Mouse (Mus musculus) hindbrain, embryonic 13.5 days (tissue): ENCODE data around the gene Smtn. TPM values are rescaled to one million over a fixed set of nuclear protein-coding genes. Genes with fewer than 3 reads are reported as not detected.

Experiments
- ATAC-seq: fragments of 200-750 bp; cut with Nextera tagmentation; 2 replicates; pipeline ENCODE4 v1.8.0; 2017; ENCODE audit warnings: moderate TSS enrichment; ENCODE audit not compliant: low FRiP score
- H3K27ac ChIP-seq: fragments of 300-500 bp; sonication (generic); 2 replicates; pipeline ENCODE4 v1.5.1; 2015; ENCODE audit warnings: inconsistent platforms, mild to moderate bottlenecking, moderate library complexity
- H3K27me3 ChIP-seq: fragments of 300-500 bp; sonication (generic); 2 replicates; pipeline ENCODE4 v1.6.1; 2015; ENCODE audit warnings: mild to moderate bottlenecking, inconsistent platforms
- H3K36me3 ChIP-seq: fragments of 300-500 bp; sonication (generic); 2 replicates; pipeline ENCODE4 v1.6.1; 2015; ENCODE audit warnings: mild to moderate bottlenecking, inconsistent platforms
- H3K4me1 ChIP-seq: fragments of 300-500 bp; sonication (generic); replicated peaks from 2 replicates; pipeline ENCODE4 v1.6.1; 2015; ENCODE audit warnings: inconsistent platforms
- H3K4me2 ChIP-seq: fragments of 300-500 bp; sonication (generic); 2 replicates; pipeline ENCODE4 v1.6.1; 2015; ENCODE audit warnings: inconsistent platforms, mild to moderate bottlenecking, moderate library complexity
- H3K4me3 ChIP-seq: fragments of 300-500 bp; sonication (generic); 2 replicates; pipeline ENCODE4 v1.5.1; 2015; ENCODE audit warnings: mild to moderate bottlenecking, inconsistent platforms
- H3K9ac ChIP-seq: fragments of 300-500 bp; sonication (generic); 2 replicates; pipeline ENCODE4 v1.6.1; 2015; ENCODE audit warnings: mild to moderate bottlenecking, inconsistent platforms
- H3K9me3 ChIP-seq: fragments of 300-500 bp; sonication (generic); 2 replicates; pipeline ENCODE4 v1.6.1; 2016; ENCODE audit warnings: inconsistent platforms
- WGBS: fragments of 180-500 bp; shearing (Covaris S2); methylation state at CpG from one replicate; pipeline ENCODE4 v1.1.7; 2015; 5-methylcytosine and 5-hydroxymethylcytosine counted together
- polyA plus RNA-seq: library from polyadenylated mRNA; unstranded; fragments of >200 nt; fragmentation: Nextera tagmentation; extraction: Ambion mirVana; gene quantifications from 2 replicates; pipeline ENCODE4 v1.2.1, GENCODE M21; 2015

The Smtn gene
- polyA plus RNA-seq, result 16.7 and 17.7 TPM in 2 replicates

DNA sequence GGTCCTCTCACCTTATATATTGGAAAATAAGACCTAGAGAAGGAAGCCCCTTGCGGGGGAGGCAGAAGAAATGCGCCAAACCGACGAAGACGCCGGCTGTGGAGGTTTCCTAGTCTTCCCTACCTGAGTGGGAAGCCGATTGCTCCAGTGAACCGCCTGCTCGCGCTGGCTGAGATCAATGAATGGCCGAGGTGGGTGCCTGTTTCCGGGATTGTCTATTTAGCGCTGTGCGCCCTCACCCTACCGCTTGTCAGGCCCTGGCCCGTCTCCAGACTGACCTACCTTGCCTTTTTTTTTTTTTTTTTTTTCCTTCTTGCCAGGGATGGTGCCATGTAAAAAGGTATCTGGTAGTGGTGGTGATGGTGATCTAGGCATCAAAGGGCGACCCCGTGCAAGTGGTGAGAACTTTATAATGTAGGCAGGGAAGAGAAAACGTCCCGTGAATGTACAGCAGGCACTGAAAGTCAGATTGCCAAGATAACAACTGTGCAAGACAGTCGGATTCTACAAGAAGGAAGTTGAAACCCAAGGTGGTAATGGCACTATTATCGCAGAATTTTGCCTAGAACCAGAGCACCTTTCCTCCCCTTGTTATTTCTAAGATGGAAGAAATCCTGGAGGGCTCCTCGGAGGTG lies at the start of gene Smtn:
Smtn (minus strand) TSS at position 162 of the 635 bp plus-strand sequence.
- H3K4me3 ChIP-seq, result peak within 1 kb of the TSS; percentile 49
- ATAC-seq, result no peak
- H3K9ac ChIP-seq, result peak within 1 kb of the TSS; percentile 74
- peak within 1 kb of the TSS; percentile 65 for H3K4me2 ChIP-seq
- 0 out of 2 replicates have a peak, but pooled peaks cover 6% of the 10 kb centered on the region for H3K27me3 ChIP-seq
- H3K27ac ChIP-seq, result no peak within 1 kb of the TSS
- H3K9me3 ChIP-seq, result no peaks in the 10 kb centered on the region
- peaks cover 21% of the 10 kb centered on the region for H3K4me1 ChIP-seq
- WGBS, result 95% methylated on average over 23 of the region's 23 CpGs
- H3K36me3 ChIP-seq, result no peaks in the 10 kb centered on the region

DNA sequence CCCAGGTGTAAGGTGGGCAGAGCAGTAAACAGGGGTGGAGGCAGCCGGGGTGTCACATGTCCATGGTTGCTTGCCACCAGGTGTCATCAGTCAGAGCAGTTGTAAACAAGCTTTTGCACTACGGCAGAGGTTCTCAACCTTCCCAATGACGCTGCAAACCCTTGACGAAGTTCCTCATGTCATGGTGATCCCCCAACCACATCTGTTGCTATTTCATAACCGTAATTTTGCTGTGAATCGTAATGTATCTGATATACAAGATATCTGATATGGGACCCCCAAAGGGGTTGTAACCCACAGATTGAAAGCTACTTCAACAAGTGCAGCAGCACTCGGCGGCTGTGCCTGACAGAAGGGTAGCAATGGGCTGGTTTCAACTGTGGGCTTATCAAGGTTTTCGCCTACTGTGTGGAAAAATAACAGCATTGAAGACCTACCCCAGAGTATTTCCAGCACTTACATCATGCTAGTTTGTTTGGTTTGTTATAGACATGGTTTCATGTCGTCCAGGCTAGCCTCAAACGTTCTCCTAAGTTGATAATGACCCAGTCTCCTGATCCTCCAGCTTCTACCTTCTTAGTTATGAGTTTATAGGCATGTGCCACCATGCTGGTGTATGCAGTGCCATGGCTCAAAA lies 47.7 kb upstream of the Smtn start:
- no peak overlapping the region for H3K9ac ChIP-seq
- 83% methylated on average over 11 of the region's 11 CpGs for WGBS
- no peak for ATAC-seq

DNA sequence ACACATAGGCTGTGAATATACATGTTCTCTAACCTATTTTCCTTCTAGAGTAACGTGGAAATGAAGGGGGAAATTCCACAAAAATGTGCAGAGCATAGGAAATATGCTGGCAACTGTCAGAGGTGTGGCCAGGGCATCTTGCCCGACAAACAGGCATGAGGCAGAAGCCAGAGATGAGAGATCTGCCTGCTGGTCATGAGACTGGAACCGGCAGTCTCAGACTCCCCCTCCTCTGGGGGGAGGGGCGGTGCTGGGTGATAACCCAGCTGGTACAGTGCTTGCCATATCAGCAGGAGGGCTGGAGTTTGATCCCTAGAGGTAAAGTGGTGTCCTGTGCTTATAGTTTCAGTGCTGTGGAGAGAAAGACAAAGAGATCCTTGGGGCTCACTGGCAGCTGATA lies 46.9 kb upstream of the Smtn start:
- no peaks in the 10 kb centered on the region for H3K9me3 ChIP-seq
- no peak overlapping the region for H3K27ac ChIP-seq
- no peaks in the 10 kb centered on the region for H3K27me3 ChIP-seq
- no peak overlapping the region for H3K9ac ChIP-seq
- WGBS, result 41% methylated on average over 4 of the region's 4 CpGs
- no peaks in the 10 kb centered on the region for H3K36me3 ChIP-seq
- H3K4me1 ChIP-seq, result no peaks in the 10 kb centered on the region
- H3K4me3 ChIP-seq, result no peak overlapping the region
- no peak for ATAC-seq
- H3K4me2 ChIP-seq, result no peak overlapping the region

More for the DNA sequence above, 47.7 kb upstream of the Smtn start:
- no peaks in the 10 kb centered on the region for H3K36me3 ChIP-seq
- no peaks in the 10 kb centered on the region for H3K4me1 ChIP-seq
- H3K9me3 ChIP-seq, result no peaks in the 10 kb centered on the region
- H3K4me3 ChIP-seq, result no peak overlapping the region
- H3K27ac ChIP-seq, result no peak overlapping the region
- H3K4me2 ChIP-seq, result no peak overlapping the region
- no peaks in the 10 kb centered on the region for H3K27me3 ChIP-seq

DNA sequence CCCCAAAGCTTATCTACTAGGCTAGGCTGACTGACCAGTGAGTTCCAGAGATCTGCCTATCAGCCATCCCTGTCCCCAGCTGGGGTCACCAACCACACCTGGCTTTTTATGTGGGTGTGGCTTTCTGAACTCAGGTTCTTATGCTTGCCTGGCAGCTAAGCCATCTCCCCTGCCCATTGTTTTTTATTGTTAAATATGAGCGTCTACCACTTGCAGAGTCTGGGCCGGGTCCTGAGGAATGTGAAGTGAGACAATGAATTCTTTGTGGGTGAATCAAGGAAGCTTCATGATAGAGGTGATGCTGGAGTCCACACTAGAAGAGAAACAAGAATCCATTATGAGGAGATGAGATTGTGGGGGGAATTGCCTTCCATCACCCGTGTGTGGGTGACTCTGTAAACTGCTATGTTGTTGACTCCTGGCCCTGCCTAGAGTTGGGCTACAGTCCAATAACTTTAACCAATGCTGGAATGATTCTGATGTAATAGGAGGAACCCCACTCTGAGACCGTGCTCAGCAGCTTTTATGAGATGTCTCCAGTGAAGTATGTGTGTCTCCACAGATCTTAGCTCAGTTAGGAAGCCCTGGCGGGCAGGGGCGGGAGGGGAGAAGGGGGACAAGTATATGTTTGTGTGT lies 45.7 kb upstream of the Smtn start:
- Histone ChIP-seq H3K4me1 (no peaks in the 10 kb centered on the region), H3K27ac (no peak overlapping the region), H3K4me3 (no peak overlapping the region), H3K9me3 (no peaks in the 10 kb centered on the region), H3K9ac (no peak overlapping the region), H3K36me3 (no peaks in the 10 kb centered on the region), H3K4me2 (no peak overlapping the region), H3K27me3 (no peaks in the 10 kb centered on the region)
- ATAC-seq, result no peak
- WGBS, result 83% methylated on average over 6 of the region's 6 CpGs

DNA sequence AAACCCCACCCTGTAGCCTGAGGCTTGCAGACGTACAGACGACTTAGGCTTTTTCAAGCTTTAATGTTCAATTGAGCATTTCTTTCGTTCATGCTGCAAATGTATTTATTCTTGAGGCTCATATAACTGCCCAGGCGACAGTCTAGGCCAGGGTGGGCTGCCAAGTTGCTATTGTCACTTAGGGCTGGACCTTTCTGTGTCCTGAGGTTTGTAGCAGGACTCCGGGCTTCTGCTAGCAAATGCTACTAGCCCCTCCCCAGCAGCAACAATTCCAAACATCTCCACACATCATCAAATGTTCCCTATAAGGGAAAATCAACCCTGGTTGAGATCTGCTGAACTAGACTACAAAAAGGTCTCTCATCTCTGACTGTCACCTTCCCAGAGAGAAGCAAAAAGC lies 42.7 kb upstream of the Smtn start:
- ATAC-seq, result no peak
- Histone ChIP-seq H3K4me3 (no peak overlapping the region), H3K9me3 (no peaks in the 10 kb centered on the region), H3K27ac (no peak overlapping the region), H3K9ac (no peak overlapping the region), H3K27me3 (no peaks in the 10 kb centered on the region), H3K4me2 (no peak overlapping the region), H3K4me1 (no peaks in the 10 kb centered on the region), H3K36me3 (no peaks in the 10 kb centered on the region)
- 82% methylated on average over 5 of the region's 5 CpGs for WGBS

DNA sequence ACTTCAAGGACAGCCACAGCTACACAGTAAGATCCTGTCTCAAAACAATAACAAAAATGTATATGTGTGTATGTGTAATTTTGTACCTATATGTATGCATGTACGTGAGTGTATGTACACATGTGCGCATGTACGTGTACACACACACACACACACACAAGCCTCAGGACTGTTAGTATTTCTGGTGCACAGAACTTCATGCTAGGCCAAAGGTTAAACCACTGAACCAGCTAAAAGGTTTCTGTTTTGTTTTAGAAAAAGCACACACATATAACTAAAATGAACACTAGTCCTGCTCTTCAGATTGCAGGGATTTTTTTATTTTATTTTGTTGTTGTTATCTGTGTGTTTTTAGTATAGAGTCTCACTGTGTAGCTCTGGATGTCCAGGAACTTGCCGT lies 41.5 kb upstream of the Smtn start:
- ATAC-seq, result no peak
- WGBS, result 99% methylated on average over 4 of the region's 4 CpGs
- Histone ChIP-seq H3K27ac (no peak overlapping the region), H3K27me3 (no peaks in the 10 kb centered on the region), H3K9me3 (no peaks in the 10 kb centered on the region), H3K36me3 (no peaks in the 10 kb centered on the region), H3K4me2 (no peak overlapping the region), H3K9ac (no peak overlapping the region), H3K4me1 (no peaks in the 10 kb centered on the region), H3K4me3 (no peak overlapping the region)

DNA sequence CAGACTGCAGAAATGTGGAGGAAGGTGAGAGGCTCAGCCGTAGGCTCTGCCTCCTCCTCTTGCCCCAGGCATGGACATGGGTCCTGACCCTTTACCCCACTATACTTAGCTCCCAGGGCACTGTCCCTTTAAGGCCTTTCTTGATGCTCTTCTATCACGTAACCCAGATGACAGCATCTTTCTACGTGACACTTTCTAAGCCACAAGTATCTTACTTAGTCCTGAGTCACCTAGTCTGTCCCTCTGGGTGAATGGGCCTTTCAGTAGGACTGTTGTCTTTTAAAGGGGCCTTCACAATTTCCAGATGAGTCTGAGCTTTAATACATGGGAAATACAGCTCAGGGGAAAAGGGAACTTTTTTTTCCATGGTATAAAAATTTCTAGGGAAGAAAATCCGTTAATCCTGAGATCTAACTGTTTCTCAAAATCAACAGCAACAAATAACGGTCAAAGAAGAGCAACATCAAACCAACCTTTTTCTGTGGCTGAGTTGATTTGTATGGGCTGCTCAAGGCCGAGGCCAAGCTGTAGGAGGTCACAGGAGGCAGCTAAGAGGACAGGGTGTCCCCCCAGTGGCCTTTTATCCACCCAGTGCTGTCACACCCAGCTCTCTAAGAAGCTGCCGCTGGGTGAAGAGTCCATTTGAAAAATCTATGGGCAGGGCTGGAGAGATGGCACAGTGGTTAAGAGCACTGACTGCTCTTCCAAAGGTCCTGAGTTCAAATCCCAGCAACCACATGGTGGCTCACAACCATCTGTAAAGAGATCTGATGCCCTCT lies 40.1 kb upstream of the Smtn start:
- WGBS, result 71% methylated on average over 7 of the region's 7 CpGs
- Histone ChIP-seq H3K27me3 (no peaks in the 10 kb centered on the region), H3K9me3 (no peaks in the 10 kb centered on the region), H3K4me3 (no peak overlapping the region), H3K9ac (no peak overlapping the region), H3K4me1 (no peaks in the 10 kb centered on the region), H3K27ac (no peak overlapping the region), H3K4me2 (no peak overlapping the region), H3K36me3 (no peaks in the 10 kb centered on the region)
- no peak for ATAC-seq

DNA sequence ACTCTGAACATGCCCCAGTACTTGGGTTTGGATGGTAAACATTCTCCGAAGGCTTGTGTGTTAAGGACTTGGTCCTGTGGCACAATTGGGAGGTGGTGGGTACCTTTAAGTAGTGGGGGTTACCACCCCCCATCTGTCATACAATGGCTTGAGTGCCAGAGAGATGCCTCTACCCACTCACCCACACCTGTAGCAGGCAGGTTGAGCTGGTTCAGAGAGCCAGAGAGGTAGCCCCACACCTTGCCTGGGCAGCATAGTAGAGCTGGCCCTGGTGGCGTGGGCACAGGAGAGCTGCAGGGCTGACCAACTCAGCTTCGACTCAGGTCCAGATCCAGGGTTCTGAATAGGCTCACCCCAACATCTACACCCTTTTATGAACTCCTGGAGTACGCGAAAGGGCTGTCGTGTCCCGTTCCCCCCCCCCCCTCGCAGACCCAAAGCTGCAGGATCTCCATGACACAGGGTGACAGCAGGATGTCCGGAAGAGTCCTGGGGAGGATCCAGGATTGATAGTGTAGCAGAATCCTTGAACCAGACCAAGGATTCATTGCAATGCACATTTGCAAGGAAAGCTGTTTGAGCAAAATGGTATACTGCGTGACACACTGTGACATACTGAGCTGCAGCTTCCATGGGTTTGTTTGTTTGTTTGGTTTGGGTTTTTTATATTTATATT lies 37.8 kb upstream of the Smtn start:
- Histone ChIP-seq H3K9ac (no peak overlapping the region), H3K4me2 (no peak overlapping the region), H3K27me3 (no peaks in the 10 kb centered on the region), H3K4me3 (no peak overlapping the region), H3K9me3 (no peaks in the 10 kb centered on the region), H3K36me3 (no peaks in the 10 kb centered on the region), H3K4me1 (peaks cover 1% of the 10 kb centered on the region), H3K27ac (no peak overlapping the region)
- 80% methylated on average over 10 of the region's 10 CpGs for WGBS
- no peak for ATAC-seq

DNA sequence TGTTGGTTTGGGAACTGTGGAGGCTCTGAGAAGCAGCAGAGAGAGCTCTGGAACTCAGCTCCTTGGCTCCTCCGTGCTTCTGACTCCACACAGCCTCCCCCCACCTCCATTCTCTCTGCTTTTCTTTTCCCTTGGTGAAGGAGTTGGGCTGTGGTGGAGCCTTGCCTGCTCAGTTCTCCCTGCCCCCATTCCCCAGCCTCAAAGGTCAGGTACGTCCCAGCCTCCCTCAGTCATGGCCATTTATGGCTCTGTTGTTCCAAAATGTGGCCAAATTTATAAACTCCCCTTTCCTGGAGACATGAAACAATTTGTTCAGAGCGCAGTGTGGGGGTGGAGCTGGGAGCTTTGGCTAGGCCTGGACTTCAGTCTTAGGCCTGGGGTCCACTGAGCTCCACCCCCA lies 34.8 kb upstream of the Smtn start:
- no peak for ATAC-seq
- no peak overlapping the region for H3K9ac ChIP-seq
- H3K4me2 ChIP-seq, result no peak overlapping the region
- H3K9me3 ChIP-seq, result no peaks in the 10 kb centered on the region
- 53% methylated on average over 3 of the region's 3 CpGs for WGBS
- no peaks in the 10 kb centered on the region for H3K36me3 ChIP-seq
- H3K4me3 ChIP-seq, result no peak overlapping the region
- H3K4me1 ChIP-seq, result peaks cover 5% of the 10 kb centered on the region
- no peaks in the 10 kb centered on the region for H3K27me3 ChIP-seq
- H3K27ac ChIP-seq, result no peak overlapping the region

DNA sequence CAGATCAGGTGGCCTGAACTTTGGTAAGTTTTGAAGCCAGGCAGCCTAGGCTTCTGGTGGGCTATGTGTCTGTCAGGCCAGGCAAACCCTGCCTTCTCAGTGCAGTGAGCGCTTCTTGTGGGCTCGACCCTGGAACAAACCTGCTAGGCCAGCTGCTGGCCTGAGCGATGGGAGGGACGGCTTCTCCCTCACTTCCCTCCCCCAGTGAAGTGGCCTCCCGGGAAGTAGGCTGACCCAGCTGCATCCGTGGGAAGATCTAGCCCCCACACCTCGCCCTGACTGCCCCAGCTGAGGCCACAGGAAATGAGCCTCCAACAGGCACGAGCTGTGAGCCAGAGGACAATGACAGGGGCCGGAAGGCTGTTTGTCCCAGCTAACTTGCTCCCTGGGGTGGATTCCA lies 32.7 kb upstream of the Smtn start:
- WGBS, result 15% methylated on average over 9 of the region's 9 CpGs
- no peak for ATAC-seq

DNA sequence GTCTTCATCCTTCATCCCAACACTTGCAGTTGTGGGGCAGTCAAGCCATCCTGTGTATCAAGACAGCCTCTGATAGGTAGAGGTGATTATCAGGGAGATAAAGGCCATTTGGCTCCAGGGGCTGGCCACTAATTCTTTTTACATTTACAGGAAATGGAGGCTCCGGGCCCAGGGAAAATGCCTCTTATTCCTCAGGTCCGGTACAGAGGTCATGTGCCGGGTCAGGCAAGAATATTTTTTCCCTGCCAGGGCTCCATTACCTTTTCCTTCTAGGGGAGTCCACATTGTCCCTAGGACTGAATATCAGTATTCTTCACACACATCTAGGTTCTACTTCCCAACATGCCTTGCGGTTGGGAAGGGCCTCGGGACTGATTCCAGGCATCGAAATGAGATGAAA lies 31.8 kb upstream of the Smtn start:
- Histone ChIP-seq H3K4me3 (no peak overlapping the region), H3K36me3 (no peaks in the 10 kb centered on the region), H3K9me3 (no peaks in the 10 kb centered on the region), H3K27ac (no peak overlapping the region), H3K9ac (no peak overlapping the region), H3K4me2 (no peak overlapping the region), H3K4me1 (peaks cover 5% of the 10 kb centered on the region), H3K27me3 (no peaks in the 10 kb centered on the region)
- WGBS, result 90% methylated on average over 6 of the region's 6 CpGs
- no peak for ATAC-seq

More for the DNA sequence above, 32.7 kb upstream of the Smtn start:
- H3K36me3 ChIP-seq, result no peaks in the 10 kb centered on the region
- no peaks in the 10 kb centered on the region for H3K9me3 ChIP-seq
- H3K27ac ChIP-seq, result no peak overlapping the region
- H3K27me3 ChIP-seq, result no peaks in the 10 kb centered on the region
- H3K9ac ChIP-seq, result 0 out of 2 replicates have a peak overlapping the region, but pooled peaks have one; percentile 19
- H3K4me3 ChIP-seq, result no peak overlapping the region
- peaks cover 5% of the 10 kb centered on the region for H3K4me1 ChIP-seq
- H3K4me2 ChIP-seq, result no peak overlapping the region

DNA sequence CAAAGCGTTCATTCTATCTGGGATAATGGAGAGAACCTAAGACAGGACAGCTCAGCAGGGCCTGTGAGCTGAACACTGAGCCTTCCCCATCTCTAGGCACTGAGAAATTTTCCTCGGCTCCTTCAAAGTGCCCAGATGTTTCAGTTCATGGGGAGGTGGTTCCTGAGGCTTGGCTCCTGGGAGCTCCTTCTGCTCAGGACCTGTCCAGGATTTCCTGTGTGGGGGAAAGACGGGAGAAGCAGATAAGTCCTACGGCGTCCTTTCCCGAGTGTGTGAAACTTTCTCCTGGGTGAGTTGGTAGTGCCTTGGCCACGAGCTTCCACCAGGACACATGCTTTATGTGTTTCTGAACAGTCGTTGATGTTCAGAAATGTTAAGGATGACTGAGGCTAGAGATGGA lies 29.9 kb upstream of the Smtn start:
- Histone ChIP-seq H3K36me3 (no peaks in the 10 kb centered on the region), H3K9ac (no peak overlapping the region), H3K4me2 (no peak overlapping the region), H3K4me1 (peaks cover 5% of the 10 kb centered on the region), H3K4me3 (no peak overlapping the region), H3K9me3 (no peaks in the 10 kb centered on the region), H3K27ac (no peak overlapping the region), H3K27me3 (no peaks in the 10 kb centered on the region)
- ATAC-seq, result no peak
- WGBS, result 86% methylated on average over 8 of the region's 8 CpGs
